Mouse (Mus musculus): ENCODE results near the gene Mtor. TPM values are rescaled to one million over a fixed set of nuclear protein-coding genes. Genes with fewer than 3 reads are reported as not detected.

Mtor gene
- polyA plus RNA-seq, 1 experiment = 14.2 TPM

GRCm38 (mm10) chr4:148460656-148461284, 12.4 kb downstream of the Mtor start:
- TF ChIP-seq CTCF (IDR thresholded peaks at IDR 0.05; ENCODE audit: extremely low read depth, insufficient read depth, insufficient read length, insufficient replicate concordance) = no peak
- no peak for TF ChIP-seq POLR2A (IDR thresholded peaks at IDR 0.05; ENCODE audit: low read depth, low read length)
- DNase-seq (ENCODE audit: low read depth in 1 of 2, low spot score in 2 of 2) = no peak
- Histone ChIP-seq H3K27me3 (ENCODE audit: control insufficient read depth, insufficient read depth, low read length) (no peaks in the 10 kb centered on the region), H3K4me3 (ENCODE audit: extremely low read depth, insufficient read depth, insufficient read length) (no peak overlapping the region), H3K36me3 (ENCODE audit: control insufficient read depth, insufficient read depth, low read length) (peaks cover 53% of the 10 kb centered on the region), H3K4me1 (ENCODE audit: control insufficient read depth, insufficient read depth, insufficient read length) (no peaks in the 10 kb centered on the region), H3K27ac (ENCODE audit: insufficient read depth, low read length) (no peak overlapping the region)
- WGBS = 93% methylated on average over 12 of the region's 12 CpGs

GRCm38 (mm10) chr4:148461772-148462171, 13.4 kb downstream of the Mtor start:
- Histone ChIP-seq H3K27me3 (ENCODE audit: control insufficient read depth, insufficient read depth, low read length) (no peaks in the 10 kb centered on the region), H3K36me3 (ENCODE audit: control insufficient read depth, insufficient read depth, low read length) (peaks cover 50% of the 10 kb centered on the region), H3K27ac (ENCODE audit: insufficient read depth, low read length) (no peak overlapping the region), H3K4me3 (ENCODE audit: extremely low read depth, insufficient read depth, insufficient read length) (no peak overlapping the region), H3K4me1 (ENCODE audit: control insufficient read depth, insufficient read depth, insufficient read length) (no peaks in the 10 kb centered on the region)
- 87% methylated on average over 4 of the region's 4 CpGs for WGBS
- no peak for DNase-seq (ENCODE audit: low read depth in 1 of 2, low spot score in 2 of 2)
- TF ChIP-seq CTCF (IDR thresholded peaks at IDR 0.05; ENCODE audit: extremely low read depth, insufficient read depth, insufficient read length, insufficient replicate concordance) (no peak), POLR2A (IDR thresholded peaks at IDR 0.05; ENCODE audit: low read depth, low read length) (no peak)

- TF ChIP-seq CTCF (IDR thresholded peaks at IDR 0.05; ENCODE audit: extremely low read depth, insufficient read depth, insufficient read length, insufficient replicate concordance) = no peak
- TF ChIP-seq POLR2A (IDR thresholded peaks at IDR 0.05; ENCODE audit: low read depth, low read length) = no peak
- Histone ChIP-seq H3K27ac (ENCODE audit: insufficient read depth, low read length) (no peak overlapping the region), H3K4me3 (ENCODE audit: extremely low read depth, insufficient read depth, insufficient read length) (no peak overlapping the region), H3K4me1 (ENCODE audit: control insufficient read depth, insufficient read depth, insufficient read length) (no peaks in the 10 kb centered on the region), H3K27me3 (ENCODE audit: control insufficient read depth, insufficient read depth, low read length) (no peaks in the 10 kb centered on the region), H3K36me3 (ENCODE audit: control insufficient read depth, insufficient read depth, low read length) (peaks cover 45% of the 10 kb centered on the region)
- WGBS = 93% methylated on average over 13 of the region's 13 CpGs
- DNase-seq (ENCODE audit: low read depth in 1 of 2, low spot score in 2 of 2) = no peak
Measured at GRCm38 (mm10) chr4:148462717-148463116, 14.3 kb downstream of the Mtor start.

- 88% methylated on average over 14 of the region's 14 CpGs for WGBS
Measured at GRCm38 (mm10) chr4:148463208-148463960, 15.0 kb downstream of the Mtor start.

GRCm38 (mm10) chr4:148464301-148464700, 15.9 kb downstream of the Mtor start:
- 94% methylated on average over 12 of the region's 12 CpGs for WGBS
- H3K4me1 ChIP-seq (ENCODE audit: control insufficient read depth, insufficient read depth, insufficient read length) = no peaks in the 10 kb centered on the region
- TF ChIP-seq POLR2A (IDR thresholded peaks at IDR 0.05; ENCODE audit: low read depth, low read length) = no peak
- no peak for TF ChIP-seq CTCF (IDR thresholded peaks at IDR 0.05; ENCODE audit: extremely low read depth, insufficient read depth, insufficient read length, insufficient replicate concordance)
- DNase-seq (ENCODE audit: low read depth in 1 of 2, low spot score in 2 of 2) = no peak
- H3K27me3 ChIP-seq (ENCODE audit: control insufficient read depth, insufficient read depth, low read length) = no peaks in the 10 kb centered on the region
- H3K4me3 ChIP-seq (ENCODE audit: extremely low read depth, insufficient read depth, insufficient read length) = no peak overlapping the region
- H3K27ac ChIP-seq (ENCODE audit: insufficient read depth, low read length) = no peak overlapping the region
- H3K36me3 ChIP-seq (ENCODE audit: control insufficient read depth, insufficient read depth, low read length) = peaks cover 46% of the 10 kb centered on the region

More at GRCm38 (mm10) chr4:148463208-148463960, 15.0 kb downstream of the Mtor start:
- Histone ChIP-seq H3K27me3 (ENCODE audit: control insufficient read depth, insufficient read depth, low read length) (no peaks in the 10 kb centered on the region), H3K27ac (ENCODE audit: insufficient read depth, low read length) (no peak overlapping the region), H3K4me1 (ENCODE audit: control insufficient read depth, insufficient read depth, insufficient read length) (no peaks in the 10 kb centered on the region), H3K4me3 (ENCODE audit: extremely low read depth, insufficient read depth, insufficient read length) (no peak overlapping the region), H3K36me3 (ENCODE audit: control insufficient read depth, insufficient read depth, low read length) (peaks cover 45% of the 10 kb centered on the region)
- DNase-seq (ENCODE audit: low read depth in 1 of 2, low spot score in 2 of 2) = no peak
- no peak for TF ChIP-seq CTCF (IDR thresholded peaks at IDR 0.05; ENCODE audit: extremely low read depth, insufficient read depth, insufficient read length, insufficient replicate concordance)
- no peak for TF ChIP-seq POLR2A (IDR thresholded peaks at IDR 0.05; ENCODE audit: low read depth, low read length)

- H3K27me3 ChIP-seq (ENCODE audit: control insufficient read depth, insufficient read depth, low read length) = no peaks in the 10 kb centered on the region
- no peaks in the 10 kb centered on the region for H3K4me1 ChIP-seq (ENCODE audit: control insufficient read depth, insufficient read depth, insufficient read length)
- DNase-seq (ENCODE audit: low read depth in 1 of 2, low spot score in 2 of 2) = no peak
- no peak for TF ChIP-seq POLR2A (IDR thresholded peaks at IDR 0.05; ENCODE audit: low read depth, low read length)
- no peak for TF ChIP-seq CTCF (IDR thresholded peaks at IDR 0.05; ENCODE audit: extremely low read depth, insufficient read depth, insufficient read length, insufficient replicate concordance)
- WGBS = 86% methylated on average over 12 of the region's 12 CpGs
- H3K4me3 ChIP-seq (ENCODE audit: extremely low read depth, insufficient read depth, insufficient read length) = no peak overlapping the region
- H3K27ac ChIP-seq (ENCODE audit: insufficient read depth, low read length) = no peak overlapping the region
- peaks cover 48% of the 10 kb centered on the region for H3K36me3 ChIP-seq (ENCODE audit: control insufficient read depth, insufficient read depth, low read length)
Measured at GRCm38 (mm10) chr4:148464869-148465268, 16.5 kb downstream of the Mtor start.

Data from spleen, adult 2 months (tissue).